Mouse (Mus musculus) brain, embryonic 14.5 days (tissue): Measurements from ENCODE around the gene Wfs1.

Source experiments
- CTCF ChIP-seq: fragments of 200-500 bp; IDR thresholded peaks from 2 replicates; pipeline ENCODE4 v1.5.1; 2012; ENCODE audit warnings: inconsistent platforms, mild to moderate bottlenecking, moderate library complexity, borderline replicate concordance; ENCODE audit not compliant: insufficient read depth, insufficient read length; ENCODE audit errors: extremely low read depth
- POLR2A ChIP-seq: fragments of 200-500 bp; IDR thresholded peaks from 2 replicates; pipeline ENCODE4 v1.6.1; 2012; ENCODE audit warnings: mild to moderate bottlenecking, inconsistent platforms, borderline replicate concordance; ENCODE audit not compliant: poor library complexity, insufficient read depth, insufficient read length, severe bottlenecking; ENCODE audit errors: extremely low read depth

GRCm38 (mm10) chr5:36923826-36924700 lies 64.9 kb downstream of the Wfs1 start:
- TF ChIP-seq POLR2A (no peak), CTCF (no peak)
